Mouse (Mus musculus): Measurements from ENCODE around the gene Opcml. TPM values are rescaled to one million over a fixed set of nuclear protein-coding genes. Genes with fewer than 3 reads are reported as not detected.

Opcml gene
- polyA plus RNA-seq, 1 experiment from 2014 or later = 6.0 TPM

DNA sequence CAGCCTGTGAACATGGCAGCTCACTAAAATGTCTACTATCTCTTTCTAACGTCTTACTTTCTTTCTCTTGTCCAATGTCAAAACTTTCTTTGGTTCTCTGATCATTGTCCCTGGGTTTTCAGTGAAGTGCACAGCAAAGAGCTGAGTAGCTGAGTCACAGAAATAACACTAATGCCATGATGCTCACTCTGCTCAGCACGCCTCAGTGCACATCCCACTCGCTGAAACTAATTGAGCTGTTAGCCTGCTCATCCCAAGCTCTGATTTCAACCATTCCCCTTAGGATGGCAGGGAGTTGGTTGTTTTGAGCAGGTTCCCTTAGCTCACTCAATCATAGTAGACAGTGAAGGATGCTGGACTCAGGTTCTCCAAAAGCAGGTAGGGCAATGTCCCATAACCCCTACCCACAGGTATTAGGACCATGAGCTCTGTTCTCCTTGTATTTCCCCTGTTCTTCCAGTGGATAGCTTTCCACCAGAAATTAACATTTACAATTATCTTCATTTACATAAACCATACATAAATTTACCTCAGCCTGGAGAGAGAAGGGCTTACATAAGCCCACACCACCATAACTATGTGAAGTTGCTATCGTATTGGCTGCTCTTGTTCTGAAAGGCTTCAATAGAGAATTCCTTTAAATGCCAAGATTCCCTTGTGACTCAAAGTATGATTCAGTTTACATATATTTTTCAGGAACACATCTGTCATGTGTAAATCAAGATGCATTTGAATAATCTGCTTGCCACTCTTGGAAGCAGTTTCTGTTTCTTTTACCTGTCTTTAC, 655.9 kb downstream of the Opcml start:
- Histone ChIP-seq H3K4me2 (ENCODE audit: low read depth, low read length) (no peak overlapping the region), H3K27me3 (replicated peaks; ENCODE audit: control insufficient read depth, insufficient read depth, low read length) (no peaks in the 10 kb centered on the region), H3K4me1 (ENCODE audit: control insufficient read depth, insufficient read depth, low read length) (no peaks in the 10 kb centered on the region), H3K27ac (replicated peaks; ENCODE audit: low read depth, low read length) (no peak overlapping the region), H3K9ac (ENCODE audit: low read depth, low read length) (no peak overlapping the region), H3K9me3 (ENCODE audit: control insufficient read depth, low read length) (no peaks in the 10 kb centered on the region), H3K36me3 (ENCODE audit: control insufficient read depth, insufficient read depth, low read length) (no peaks in the 10 kb centered on the region), H3K4me3 (ENCODE audit: low read depth, low read length) (no peak overlapping the region)
- WGBS = 84% methylated on average over 4 of the region's 4 CpGs
- DNase-seq (ENCODE audit: low spot score) (no peak), ATAC-seq (ENCODE audit: low read depth) (no peak)

DNA sequence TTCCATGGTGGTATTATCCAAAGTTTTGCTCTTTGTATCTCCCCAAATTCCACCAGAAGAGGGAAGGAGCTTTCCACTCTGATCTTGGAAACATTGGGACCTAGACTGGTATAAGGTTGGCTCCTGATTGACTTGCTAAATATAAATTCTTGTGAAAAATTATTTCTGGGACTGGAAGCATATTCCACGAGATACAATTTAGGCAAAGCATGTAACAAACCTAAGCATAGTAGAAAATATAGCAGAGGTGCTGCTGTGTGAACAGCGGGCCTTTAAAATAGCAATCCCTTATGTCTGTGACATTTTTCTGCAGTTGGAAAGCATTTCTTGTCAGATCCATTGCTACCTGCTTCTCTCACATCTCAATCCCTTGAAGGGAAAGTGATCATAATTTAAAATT, 661.9 kb downstream of the Opcml start:
- ATAC-seq (ENCODE audit: low read depth) = no peak
- Histone ChIP-seq H3K36me3 (ENCODE audit: control insufficient read depth, insufficient read depth, low read length) (no peaks in the 10 kb centered on the region), H3K4me2 (ENCODE audit: low read depth, low read length) (no peak overlapping the region), H3K27ac (replicated peaks; ENCODE audit: low read depth, low read length) (no peak overlapping the region), H3K4me1 (ENCODE audit: control insufficient read depth, insufficient read depth, low read length) (no peaks in the 10 kb centered on the region), H3K9ac (ENCODE audit: low read depth, low read length) (no peak overlapping the region), H3K4me3 (ENCODE audit: low read depth, low read length) (no peak overlapping the region), H3K27me3 (replicated peaks; ENCODE audit: control insufficient read depth, insufficient read depth, low read length) (no peaks in the 10 kb centered on the region), H3K9me3 (ENCODE audit: control insufficient read depth, low read length) (no peaks in the 10 kb centered on the region)
- 70% methylated on average over 2 of the region's 2 CpGs for WGBS
- no peak for DNase-seq (ENCODE audit: low spot score)

- Histone ChIP-seq H3K27me3 (replicated peaks; ENCODE audit: control insufficient read depth, insufficient read depth, low read length) (no peaks in the 10 kb centered on the region), H3K9me3 (ENCODE audit: control insufficient read depth, low read length) (no peaks in the 10 kb centered on the region), H3K27ac (replicated peaks; ENCODE audit: low read depth, low read length) (no peak overlapping the region), H3K36me3 (ENCODE audit: control insufficient read depth, insufficient read depth, low read length) (no peaks in the 10 kb centered on the region), H3K4me1 (ENCODE audit: control insufficient read depth, insufficient read depth, low read length) (no peaks in the 10 kb centered on the region), H3K9ac (ENCODE audit: low read depth, low read length) (no peak overlapping the region), H3K4me3 (ENCODE audit: low read depth, low read length) (no peak overlapping the region), H3K4me2 (ENCODE audit: low read depth, low read length) (no peak overlapping the region)
- ATAC-seq (ENCODE audit: low read depth) (no peak), DNase-seq (ENCODE audit: low spot score) (no peak)
- 75% methylated on average over 2 of the region's 2 CpGs for WGBS
Observed at GRCm38 (mm10) chr9:28453062-28453461, 662.5 kb downstream of the Opcml start.

- DNase-seq (ENCODE audit: low spot score) (no peak), ATAC-seq (ENCODE audit: low read depth) (no peak)
- no peak overlapping the region for H3K4me2 ChIP-seq (ENCODE audit: low read depth, low read length)
- no peak overlapping the region for H3K9ac ChIP-seq (ENCODE audit: low read depth, low read length)
- WGBS = 75% methylated on average over 7 of the region's 7 CpGs
- H3K9me3 ChIP-seq (ENCODE audit: control insufficient read depth, low read length) = no peaks in the 10 kb centered on the region
- H3K27me3 ChIP-seq (replicated peaks; ENCODE audit: control insufficient read depth, insufficient read depth, low read length) = no peaks in the 10 kb centered on the region
- H3K36me3 ChIP-seq (ENCODE audit: control insufficient read depth, insufficient read depth, low read length) = no peaks in the 10 kb centered on the region
- H3K4me1 ChIP-seq (ENCODE audit: control insufficient read depth, insufficient read depth, low read length) = no peaks in the 10 kb centered on the region
- no peak overlapping the region for H3K4me3 ChIP-seq (ENCODE audit: low read depth, low read length)
- H3K27ac ChIP-seq (replicated peaks; ENCODE audit: low read depth, low read length) = no peak overlapping the region
Observed at GRCm38 (mm10) chr9:28457982-28458770, 667.6 kb downstream of the Opcml start.

GRCm38 (mm10) chr9:28463622-28464021, 673.0 kb downstream of the Opcml start:
- DNase-seq (ENCODE audit: low spot score) = no peak
- WGBS = 69% methylated on average over 6 of the region's 6 CpGs

GRCm38 (mm10) chr9:28469419-28469818, 678.8 kb downstream of the Opcml start:
- Histone ChIP-seq H3K4me2 (ENCODE audit: low read depth, low read length) (no peak overlapping the region), H3K27me3 (replicated peaks; ENCODE audit: control insufficient read depth, insufficient read depth, low read length) (no peaks in the 10 kb centered on the region), H3K9ac (ENCODE audit: low read depth, low read length) (no peak overlapping the region), H3K36me3 (ENCODE audit: control insufficient read depth, insufficient read depth, low read length) (no peaks in the 10 kb centered on the region), H3K4me1 (ENCODE audit: control insufficient read depth, insufficient read depth, low read length) (no peaks in the 10 kb centered on the region), H3K27ac (replicated peaks; ENCODE audit: low read depth, low read length) (no peak overlapping the region), H3K9me3 (ENCODE audit: control insufficient read depth, low read length) (no peaks in the 10 kb centered on the region), H3K4me3 (ENCODE audit: low read depth, low read length) (no peak overlapping the region)
- no peak for DNase-seq (ENCODE audit: low spot score)
- 83% methylated on average over 6 of the region's 6 CpGs for WGBS
- no peak for ATAC-seq (ENCODE audit: low read depth)

More at GRCm38 (mm10) chr9:28463622-28464021, 673.0 kb downstream of the Opcml start:
- Histone ChIP-seq H3K4me3 (ENCODE audit: low read depth, low read length) (no peak overlapping the region), H3K27me3 (replicated peaks; ENCODE audit: control insufficient read depth, insufficient read depth, low read length) (no peaks in the 10 kb centered on the region), H3K27ac (replicated peaks; ENCODE audit: low read depth, low read length) (no peak overlapping the region), H3K4me2 (ENCODE audit: low read depth, low read length) (no peak overlapping the region), H3K9ac (ENCODE audit: low read depth, low read length) (no peak overlapping the region), H3K36me3 (ENCODE audit: control insufficient read depth, insufficient read depth, low read length) (no peaks in the 10 kb centered on the region), H3K4me1 (ENCODE audit: control insufficient read depth, insufficient read depth, low read length) (no peaks in the 10 kb centered on the region), H3K9me3 (ENCODE audit: control insufficient read depth, low read length) (no peaks in the 10 kb centered on the region)
- ATAC-seq (ENCODE audit: low read depth) = no peak

- Histone ChIP-seq H3K4me1 (ENCODE audit: control insufficient read depth, insufficient read depth, low read length) (no peaks in the 10 kb centered on the region), H3K4me3 (ENCODE audit: low read depth, low read length) (no peak overlapping the region), H3K9me3 (ENCODE audit: control insufficient read depth, low read length) (no peaks in the 10 kb centered on the region), H3K9ac (ENCODE audit: low read depth, low read length) (no peak overlapping the region), H3K27me3 (replicated peaks; ENCODE audit: control insufficient read depth, insufficient read depth, low read length) (no peaks in the 10 kb centered on the region), H3K4me2 (ENCODE audit: low read depth, low read length) (no peak overlapping the region), H3K27ac (replicated peaks; ENCODE audit: low read depth, low read length) (no peak overlapping the region), H3K36me3 (ENCODE audit: control insufficient read depth, insufficient read depth, low read length) (no peaks in the 10 kb centered on the region)
- DNase-seq (ENCODE audit: low spot score) (no peak), ATAC-seq (ENCODE audit: low read depth) (no peak)
- WGBS = 62% methylated on average over 4 of the region's 4 CpGs
Observed at GRCm38 (mm10) chr9:28471501-28471900, 680.9 kb downstream of the Opcml start.

DNA sequence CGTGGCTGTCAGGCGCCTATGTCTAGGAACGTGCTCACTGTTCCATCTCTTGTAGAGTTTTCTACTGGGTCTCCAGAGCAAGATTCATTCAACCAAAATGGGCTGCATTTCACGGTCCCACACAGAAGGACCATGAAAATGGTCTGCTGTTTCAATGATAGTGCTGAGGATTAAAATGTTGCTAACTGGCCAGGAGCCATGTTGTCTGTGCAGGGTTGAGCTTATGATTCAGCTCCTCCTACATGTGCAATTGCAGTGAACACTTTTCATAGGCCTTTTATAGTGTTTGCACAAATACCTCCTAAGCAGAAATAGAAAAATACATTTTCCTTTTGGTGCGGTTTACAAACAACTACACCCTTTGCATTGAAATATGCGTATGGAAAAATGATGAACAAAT, 684.0 kb downstream of the Opcml start:
- Histone ChIP-seq H3K9ac (ENCODE audit: low read depth, low read length) (no peak overlapping the region), H3K27me3 (replicated peaks; ENCODE audit: control insufficient read depth, insufficient read depth, low read length) (no peaks in the 10 kb centered on the region), H3K27ac (replicated peaks; ENCODE audit: low read depth, low read length) (no peak overlapping the region), H3K36me3 (ENCODE audit: control insufficient read depth, insufficient read depth, low read length) (no peaks in the 10 kb centered on the region), H3K4me2 (ENCODE audit: low read depth, low read length) (no peak overlapping the region), H3K9me3 (ENCODE audit: control insufficient read depth, low read length) (no peaks in the 10 kb centered on the region), H3K4me1 (ENCODE audit: control insufficient read depth, insufficient read depth, low read length) (no peaks in the 10 kb centered on the region), H3K4me3 (ENCODE audit: low read depth, low read length) (no peak overlapping the region)
- no peak for DNase-seq (ENCODE audit: low spot score)
- 94% methylated on average over 6 of the region's 6 CpGs for WGBS
- ATAC-seq (ENCODE audit: low read depth) = no peak

All from embryonic facial prominence, embryonic 14.5 days (tissue).